Mouse (Mus musculus) stomach, embryonic 15.5 days (tissue): ENCODE measurements around the gene Hoxa13. TPM values are rescaled to one million over a fixed set of nuclear protein-coding genes. Genes with fewer than 3 reads are reported as not detected.

Source experiments
- ATAC-seq: fragments of 200-750 bp; cut with Nextera tagmentation; 2 replicates; pipeline ENCODE4 v1.8.0; 2017; ENCODE audit warnings: low read depth, moderate number of reproducible peaks, moderate TSS enrichment; ENCODE audit not compliant: insufficient read depth, low FRiP score
- H3K27ac ChIP-seq: fragments of 300-500 bp; sonication (generic); 2 replicates; pipeline ENCODE4 v1.5.1; 2015; ENCODE audit warnings: mild to moderate bottlenecking, inconsistent platforms
- H3K27me3 ChIP-seq: fragments of 300-500 bp; sonication (generic); replicated peaks from 2 replicates; pipeline ENCODE4 v1.6.1; 2015; ENCODE audit warnings: inconsistent platforms
- H3K36me3 ChIP-seq: fragments of 300-500 bp; sonication (generic); 2 replicates; pipeline ENCODE4 v1.6.1; 2015; ENCODE audit warnings: inconsistent platforms
- H3K4me1 ChIP-seq: fragments of 300-500 bp; sonication (generic); 2 replicates; pipeline ENCODE4 v1.6.1; 2015; ENCODE audit warnings: inconsistent platforms
- H3K4me2 ChIP-seq: fragments of 300-500 bp; sonication (generic); 2 replicates; pipeline ENCODE4 v1.6.1; 2015; ENCODE audit warnings: mild to moderate bottlenecking, inconsistent platforms
- H3K4me3 ChIP-seq: fragments of 300-500 bp; sonication (generic); replicated peaks from 2 replicates; pipeline ENCODE4 v1.5.1; 2015; ENCODE audit warnings: inconsistent platforms
- H3K9ac ChIP-seq: fragments of 300-500 bp; sonication (generic); 2 replicates; pipeline ENCODE4 v1.6.1; 2015; ENCODE audit warnings: inconsistent platforms
- H3K9me3 ChIP-seq: fragments of 300-500 bp; sonication (generic); 2 replicates; pipeline ENCODE4 v1.6.1; 2016; ENCODE audit warnings: inconsistent platforms
- WGBS: fragments of 180-500 bp; shearing (Covaris S2); methylation state at CpG from one replicate; pipeline ENCODE4 v1.1.7; 2015; 5-methylcytosine and 5-hydroxymethylcytosine counted together
- polyA plus RNA-seq: library from polyadenylated mRNA; unstranded; fragments of >200 nt; fragmentation: Nextera tagmentation; extraction: Ambion mirVana; gene quantifications from 2 replicates; pipeline ENCODE4 v1.2.1, GENCODE M21; 2015

Gene Hoxa13
- polyA plus RNA-seq, 1 experiment from 2014 or later = not detected

GRCm38 (mm10) chr6:52237346-52238154 lies 23.1 kb downstream of the Hoxa13 start:
- H3K36me3 ChIP-seq = no peaks in the 10 kb centered on the region
- no peaks in the 10 kb centered on the region for H3K9me3 ChIP-seq
- peaks cover 97% of the 10 kb centered on the region for H3K27me3 ChIP-seq
- no peak overlapping the region for H3K27ac ChIP-seq
- H3K9ac ChIP-seq = no peak overlapping the region
- 13% methylated on average over 10 of the region's 10 CpGs for WGBS
- no peak overlapping the region for H3K4me2 ChIP-seq
- no peak overlapping the region for H3K4me3 ChIP-seq
- ATAC-seq = no peak
- H3K4me1 ChIP-seq = no peaks in the 10 kb centered on the region

- Histone ChIP-seq H3K9ac (no peak overlapping the region), H3K4me2 (no peak overlapping the region), H3K9me3 (no peaks in the 10 kb centered on the region), H3K36me3 (no peaks in the 10 kb centered on the region), H3K27ac (no peak overlapping the region), H3K4me3 (no peak overlapping the region), H3K27me3 (peaks cover 96% of the 10 kb centered on the region), H3K4me1 (no peaks in the 10 kb centered on the region)
- 11% methylated on average over 3 of the region's 3 CpGs for WGBS
- ATAC-seq = no peak
Measured at GRCm38 (mm10) chr6:52236806-52237205, 23.9 kb downstream of the Hoxa13 start.

- H3K4me2 ChIP-seq = no peak overlapping the region
- 21% methylated on average over 6 of the region's 6 CpGs for WGBS
- ATAC-seq = no peak
Measured at GRCm38 (mm10) chr6:52235866-52236265, 24.8 kb downstream of the Hoxa13 start.

DNA sequence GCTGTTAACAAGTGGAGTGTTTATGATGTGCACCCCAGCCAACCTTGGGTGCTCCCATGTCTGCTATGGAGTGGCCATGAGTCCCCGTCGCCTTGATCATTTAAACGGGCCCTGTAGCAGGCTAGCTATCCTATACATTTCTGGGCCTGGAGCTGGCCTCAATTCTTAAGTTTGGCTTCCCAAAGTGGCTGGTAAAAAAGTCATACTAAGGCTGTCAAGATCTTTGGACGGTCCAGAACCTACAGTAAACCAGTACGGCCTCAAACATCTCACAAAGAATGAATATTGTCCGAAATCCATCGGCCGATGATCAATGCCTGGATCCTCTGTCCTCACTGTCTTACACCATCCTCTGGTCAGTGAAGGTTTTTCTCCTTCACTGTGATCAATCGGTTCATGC lies 25.4 kb downstream of the Hoxa13 start:
- no peaks in the 10 kb centered on the region for H3K9me3 ChIP-seq
- ATAC-seq = no peak
- no peak overlapping the region for H3K27ac ChIP-seq
- no peak overlapping the region for H3K9ac ChIP-seq
- H3K4me1 ChIP-seq = no peaks in the 10 kb centered on the region
- no peaks in the 10 kb centered on the region for H3K36me3 ChIP-seq
- H3K4me3 ChIP-seq = no peak overlapping the region
- H3K4me2 ChIP-seq = no peak overlapping the region
- H3K27me3 ChIP-seq = peaks cover 93% of the 10 kb centered on the region
- 30% methylated on average over 9 of the region's 9 CpGs for WGBS

More at GRCm38 (mm10) chr6:52235866-52236265, 24.8 kb downstream of the Hoxa13 start:
- no peaks in the 10 kb centered on the region for H3K9me3 ChIP-seq
- no peaks in the 10 kb centered on the region for H3K4me1 ChIP-seq
- H3K4me3 ChIP-seq = no peak overlapping the region
- no peak overlapping the region for H3K27ac ChIP-seq
- no peaks in the 10 kb centered on the region for H3K36me3 ChIP-seq
- no peak overlapping the region for H3K9ac ChIP-seq
- peaks cover 93% of the 10 kb centered on the region for H3K27me3 ChIP-seq

GRCm38 (mm10) chr6:52234428-52235140 lies 26.1 kb downstream of the Hoxa13 start:
- 0 out of 2 replicates have a peak overlapping the region, but pooled peaks have one; percentile 10 for H3K4me3 ChIP-seq
- peaks cover 93% of the 10 kb centered on the region for H3K27me3 ChIP-seq

DNA sequence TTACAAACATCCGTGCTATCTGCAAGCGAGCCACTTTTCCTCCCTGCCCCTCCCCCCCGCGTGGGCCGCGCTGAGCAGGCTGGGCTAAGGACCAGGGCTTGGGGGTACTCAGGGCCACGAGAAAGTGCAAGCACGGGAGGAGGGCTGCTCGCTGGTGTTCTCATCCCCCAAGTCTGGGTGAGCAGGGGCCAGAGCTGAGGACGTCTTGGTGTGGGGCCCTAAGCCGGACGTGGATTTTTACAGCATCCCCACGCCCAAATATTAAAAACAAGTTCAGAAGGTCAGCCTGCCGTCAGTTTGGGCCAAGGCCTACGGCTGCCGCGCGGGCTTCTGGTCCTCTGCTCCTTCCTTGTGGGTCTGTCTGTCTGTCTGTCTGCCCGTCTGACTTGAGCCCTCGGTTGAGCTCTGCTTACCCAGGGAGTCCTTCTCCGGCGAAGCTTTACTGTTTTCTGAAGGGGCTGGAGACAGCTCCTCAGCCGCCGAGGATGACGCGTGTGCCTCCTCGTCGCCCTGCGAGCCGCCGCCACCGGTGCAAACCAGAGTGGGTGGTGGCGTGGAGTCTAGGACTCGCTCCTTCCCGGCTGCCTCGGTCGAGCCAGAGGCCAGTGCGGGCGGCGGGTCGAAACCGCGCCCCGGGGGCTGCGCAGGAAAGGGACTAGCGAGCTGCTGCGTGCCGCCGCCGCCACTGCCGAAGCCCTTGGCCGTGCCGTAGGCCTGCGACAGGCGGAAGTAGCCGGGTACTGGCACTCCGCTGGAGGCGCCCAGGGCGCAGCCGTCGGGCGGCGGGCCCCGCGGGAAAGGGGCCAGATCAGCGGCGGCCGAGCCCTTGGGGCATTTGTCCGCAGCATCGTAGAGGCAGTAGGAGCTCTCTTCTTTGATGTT lies 26.9 kb downstream of the Hoxa13 start:
- ATAC-seq = no peak
- Histone ChIP-seq H3K36me3 (no peaks in the 10 kb centered on the region), H3K9ac (no peak overlapping the region), H3K4me3 (0 out of 2 replicates have a peak overlapping the region, but pooled peaks have one; percentile 10), H3K9me3 (no peaks in the 10 kb centered on the region), H3K27me3 (peaks cover 95% of the 10 kb centered on the region), H3K27ac (no peak overlapping the region), H3K4me1 (0 out of 2 replicates have a peak, but pooled peaks cover 6% of the 10 kb centered on the region), H3K4me2 (no peak overlapping the region)
- 1% methylated on average over 70 of the region's 70 CpGs for WGBS

More at GRCm38 (mm10) chr6:52234428-52235140, 26.1 kb downstream of the Hoxa13 start:
- H3K9ac ChIP-seq = no peak overlapping the region
- H3K4me1 ChIP-seq = 0 out of 2 replicates have a peak, but pooled peaks cover 2% of the 10 kb centered on the region
- H3K36me3 ChIP-seq = no peaks in the 10 kb centered on the region
- no peak overlapping the region for H3K4me2 ChIP-seq
- ATAC-seq = no peak
- no peak overlapping the region for H3K27ac ChIP-seq
- no peaks in the 10 kb centered on the region for H3K9me3 ChIP-seq
- WGBS = 2% methylated on average over 65 of the region's 68 CpGs

- no peak overlapping the region for H3K27ac ChIP-seq
- no peak overlapping the region for H3K4me2 ChIP-seq
- no peak overlapping the region for H3K4me3 ChIP-seq
- H3K4me1 ChIP-seq = 0 out of 2 replicates have a peak, but pooled peaks cover 6% of the 10 kb centered on the region
- H3K9me3 ChIP-seq = no peaks in the 10 kb centered on the region
- ATAC-seq = no peak
- 3% methylated on average over 23 of the region's 23 CpGs for WGBS
- no peaks in the 10 kb centered on the region for H3K36me3 ChIP-seq
- no peak overlapping the region for H3K9ac ChIP-seq
- peaks cover 94% of the 10 kb centered on the region for H3K27me3 ChIP-seq
Measured at GRCm38 (mm10) chr6:52232984-52233545, 27.6 kb downstream of the Hoxa13 start.

DNA sequence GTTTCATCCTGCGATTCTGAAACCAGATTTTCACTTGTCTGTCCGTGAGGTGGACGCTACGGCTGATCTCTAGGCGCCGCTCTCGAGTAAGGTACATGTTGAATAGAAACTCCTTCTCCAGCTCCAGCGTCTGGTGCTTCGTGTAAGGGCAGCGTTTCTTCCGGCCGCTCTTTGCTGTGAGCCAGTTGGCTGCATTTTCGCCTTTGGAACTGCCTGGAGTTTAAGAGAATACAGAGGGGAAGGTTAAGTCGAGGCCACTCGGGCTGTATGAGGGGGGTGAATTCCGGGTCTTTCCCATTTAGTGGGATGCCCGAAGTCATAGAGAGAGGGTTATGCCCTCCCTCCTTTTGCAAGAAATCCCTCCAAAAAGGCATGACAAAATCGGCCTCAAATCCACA lies 28.1 kb downstream of the Hoxa13 start:
- Histone ChIP-seq H3K4me2 (no peak overlapping the region), H3K9ac (no peak overlapping the region)

DNA sequence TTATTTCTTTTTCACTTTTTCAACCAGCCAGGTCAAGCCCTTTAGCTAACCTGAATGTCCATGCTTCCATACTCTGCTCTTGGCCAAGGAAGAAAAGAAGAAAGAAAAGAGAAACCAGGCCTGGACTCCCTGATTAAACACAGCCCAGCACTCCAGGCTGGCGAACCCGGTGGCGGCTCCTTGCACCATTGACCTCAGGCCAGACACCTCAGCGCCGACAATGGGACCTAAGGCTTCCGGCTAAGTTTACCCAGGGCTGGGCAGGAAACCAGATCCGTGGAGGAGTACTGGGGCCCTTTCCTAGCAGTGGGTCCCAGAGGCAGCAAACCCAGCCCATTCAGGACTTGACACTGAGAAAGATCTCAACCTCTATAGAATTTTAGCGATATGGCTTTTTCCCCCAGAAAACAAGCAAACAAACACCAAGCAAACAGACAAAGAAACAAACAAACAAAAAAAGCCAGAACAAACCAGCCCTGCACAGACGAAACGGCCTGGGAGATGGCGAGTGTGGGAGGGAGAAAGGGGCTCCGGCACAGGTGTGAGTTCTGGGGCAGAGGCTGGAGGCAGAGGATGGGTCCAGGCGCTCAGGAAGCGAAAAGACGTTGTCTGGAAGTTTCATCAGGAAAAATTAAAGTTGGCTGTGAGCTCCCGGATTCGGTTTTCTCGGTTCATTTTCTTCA lies 28.7 kb downstream of the Hoxa13 start:
- Histone ChIP-seq H3K4me2 (no peak overlapping the region), H3K27ac (no peak overlapping the region), H3K27me3 (peaks cover 93% of the 10 kb centered on the region)

More for the DNA sequence above, 28.1 kb downstream of the Hoxa13 start:
- 0 out of 2 replicates have a peak, but pooled peaks cover 6% of the 10 kb centered on the region for H3K4me1 ChIP-seq
- no peaks in the 10 kb centered on the region for H3K9me3 ChIP-seq
- H3K4me3 ChIP-seq = no peak overlapping the region
- no peaks in the 10 kb centered on the region for H3K36me3 ChIP-seq
- WGBS = under 1% methylated on average over 18 of the region's 18 CpGs
- no peak for ATAC-seq
- no peak overlapping the region for H3K27ac ChIP-seq
- peaks cover 93% of the 10 kb centered on the region for H3K27me3 ChIP-seq

DNA sequence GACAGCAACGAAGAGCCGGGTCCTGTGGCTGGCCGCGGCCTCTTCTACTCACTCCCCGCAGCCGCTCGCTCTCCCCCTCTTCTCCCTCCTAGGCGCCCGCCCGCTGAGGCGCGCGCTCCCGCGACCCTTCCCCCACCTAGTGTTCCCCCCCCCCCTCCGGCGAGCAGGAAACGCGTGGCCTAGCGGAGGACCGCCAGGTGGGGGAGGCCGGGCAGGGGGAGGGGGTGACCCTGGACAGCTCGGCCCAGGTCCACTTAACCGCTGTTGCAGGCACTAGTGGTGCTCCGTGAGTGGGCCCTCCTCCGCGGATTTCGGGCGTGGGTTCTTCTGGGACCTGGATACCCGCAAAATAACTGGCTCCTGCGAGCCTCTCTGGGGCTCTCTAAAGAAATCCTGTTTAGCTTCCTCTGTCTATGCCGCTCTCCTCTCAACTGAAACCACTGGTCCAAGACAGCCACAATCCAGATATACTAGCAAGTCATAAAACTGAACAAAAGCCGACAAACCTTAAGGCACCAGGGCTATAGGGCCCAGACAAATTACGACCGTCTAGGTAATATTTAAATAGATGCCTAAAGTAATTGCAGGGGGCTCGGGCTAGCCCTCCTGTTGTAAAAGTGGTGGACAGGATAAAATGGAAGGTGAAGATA lies 30.0 kb downstream of the Hoxa13 start, which contains the start of gene Hoxa9:
TSS of gene Hoxa9 (minus strand) at position 574 of the 650 bp plus-strand sequence.
- Histone ChIP-seq H3K4me3 (no peak within 1 kb of the TSS), H3K36me3 (no peaks in the 10 kb centered on the region), H3K4me1 (peaks cover 8% of the 10 kb centered on the region; the same call in 1 of the 2 replicates), H3K27me3 (peaks cover 93% of the 10 kb centered on the region), H3K9me3 (no peaks in the 10 kb centered on the region), H3K9ac (no peak within 1 kb of the TSS), H3K4me2 (no peak within 1 kb of the TSS), H3K27ac (no peak within 1 kb of the TSS)
- 3% methylated on average over 22 of the region's 36 CpGs for WGBS
- no peak for ATAC-seq

More for the DNA sequence above, 28.7 kb downstream of the Hoxa13 start:
- Histone ChIP-seq H3K9me3 (no peaks in the 10 kb centered on the region), H3K36me3 (no peaks in the 10 kb centered on the region), H3K4me3 (no peak overlapping the region), H3K4me1 (0 out of 2 replicates have a peak, but pooled peaks cover 6% of the 10 kb centered on the region), H3K9ac (no peak overlapping the region)
- 1% methylated on average over 18 of the region's 18 CpGs for WGBS
- ATAC-seq = no peak
